Mouse (Mus musculus) embryo, embryonic 11 days (tissue): ENCODE results near the gene Nsa2.
A peak's percentile ranks its signal among the peaks of the same experiment; 100 is the strongest.
"Not testable (repeated sequence)": the region's sequence is repeated elsewhere in the genome, so short reads cannot be mapped to it uniquely, and the experiment has no call there.

Experiments used
- DNase-seq: peaks from one replicate; pipeline ENCODE4 v3.0.0-alpha.2; 2015

The Nsa2 gene

DNA sequence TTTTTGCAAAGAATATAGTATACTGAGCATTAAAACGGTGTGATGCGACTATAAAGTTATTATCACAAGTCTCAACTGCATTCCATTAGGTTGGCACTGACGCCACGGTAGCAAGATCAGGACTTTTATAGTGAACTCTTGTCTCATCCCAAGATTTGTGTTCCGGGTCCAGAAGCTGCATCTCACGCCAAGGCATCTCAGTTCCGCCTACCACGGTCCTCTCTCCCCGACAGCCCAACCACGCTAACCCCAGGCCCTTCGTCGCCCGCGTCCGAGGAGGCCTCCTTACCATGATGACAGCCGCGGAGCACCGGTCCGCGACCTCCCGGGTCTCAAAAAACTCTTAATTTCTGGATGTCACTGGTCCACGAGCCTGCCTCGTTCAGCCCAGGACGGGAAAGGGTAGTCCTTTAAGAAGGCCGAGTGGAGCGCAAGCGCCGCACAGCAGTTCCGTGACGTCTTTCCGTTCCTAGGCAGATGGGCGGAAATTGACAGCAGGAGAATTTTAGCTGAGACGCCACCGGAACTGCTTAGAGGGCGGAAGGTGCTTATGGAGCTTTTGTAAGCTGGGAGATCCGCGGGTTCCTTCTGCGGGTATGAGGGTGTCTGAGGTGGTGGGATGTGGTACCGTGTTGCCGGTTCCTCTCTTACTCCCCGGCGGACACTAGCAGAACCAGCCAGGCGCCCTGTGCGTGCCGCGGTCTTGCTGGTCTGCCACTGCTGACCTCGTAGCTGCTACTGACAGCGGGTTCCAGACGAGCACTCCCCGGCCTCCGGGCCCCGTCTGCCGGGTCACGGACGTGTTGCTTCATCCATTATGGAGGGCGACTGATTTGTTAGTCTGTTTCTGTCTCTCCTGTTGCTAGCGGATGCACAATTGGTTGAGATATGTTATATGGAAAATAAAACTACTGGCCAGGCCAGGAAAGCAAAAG, at the start of gene Nsa2, which contains the start of gene Gfm2:
TSS of gene Nsa2 (minus strand) at position 472 of the 935 bp plus-strand sequence.
TSS of gene Gfm2 (plus strand) at position 472 of the 935 bp plus-strand sequence.
- DNase-seq = peak; percentile 96

DNA sequence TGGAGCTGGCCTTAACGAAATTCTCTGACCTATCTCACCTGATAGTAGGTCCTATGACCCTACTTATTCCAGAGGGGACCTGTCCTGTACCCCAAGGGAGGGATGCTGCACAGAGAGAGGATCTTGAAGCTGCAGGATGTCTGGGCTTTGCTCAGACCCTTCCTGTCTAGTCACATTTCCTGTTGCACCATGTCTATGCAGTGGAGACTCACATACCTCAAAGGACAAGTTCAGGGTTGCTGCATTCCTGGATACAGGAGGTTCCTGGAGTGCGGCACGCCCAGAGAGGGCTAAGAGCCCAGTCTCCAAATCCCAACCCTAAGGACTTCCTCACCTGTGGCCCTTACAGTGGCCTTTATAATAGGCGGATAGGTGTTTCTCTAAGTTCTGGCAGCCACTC, 48.6 kb upstream of the Nsa2 start:
- DNase-seq = no peak

DNA sequence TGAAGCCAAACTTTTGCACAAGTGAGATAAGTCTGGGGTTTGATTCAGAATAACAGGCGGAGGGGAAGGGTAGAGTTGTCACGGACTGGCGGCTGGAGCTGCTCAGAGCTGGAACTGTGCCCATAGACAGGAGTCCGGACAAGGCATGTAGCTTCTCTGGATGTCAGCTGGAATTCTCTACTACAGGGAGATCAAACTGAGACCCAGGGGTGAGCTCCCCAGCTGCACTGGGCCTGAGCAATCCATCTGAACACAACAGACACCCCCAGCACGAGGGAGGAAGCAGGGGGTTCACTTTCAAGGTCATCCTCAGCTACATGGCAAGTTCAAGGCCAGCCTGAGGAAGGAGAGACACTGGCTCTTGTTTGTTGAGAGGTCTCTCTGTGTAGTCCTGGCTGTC, 46.9 kb upstream of the Nsa2 start:
- DNase-seq = no peak

DNA sequence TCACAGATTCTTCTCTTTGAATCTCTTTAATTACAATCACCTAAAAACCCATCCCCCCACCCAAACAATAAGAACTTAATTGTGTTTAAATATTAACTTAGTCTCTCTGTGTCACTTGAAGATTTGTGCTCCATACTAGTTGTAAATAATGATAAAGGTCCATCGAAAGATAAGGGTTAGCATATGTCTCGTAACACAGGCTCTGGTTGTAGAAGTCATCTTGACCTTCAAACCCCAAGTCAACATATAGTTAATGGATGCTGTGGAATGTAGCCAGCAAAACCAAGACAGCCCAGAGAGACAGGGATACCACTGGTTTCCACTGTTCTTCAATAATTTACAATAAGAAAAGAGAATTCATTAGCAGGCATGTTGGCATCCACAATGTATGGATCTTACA, 46.4 kb upstream of the Nsa2 start:
- no peak for DNase-seq

DNA sequence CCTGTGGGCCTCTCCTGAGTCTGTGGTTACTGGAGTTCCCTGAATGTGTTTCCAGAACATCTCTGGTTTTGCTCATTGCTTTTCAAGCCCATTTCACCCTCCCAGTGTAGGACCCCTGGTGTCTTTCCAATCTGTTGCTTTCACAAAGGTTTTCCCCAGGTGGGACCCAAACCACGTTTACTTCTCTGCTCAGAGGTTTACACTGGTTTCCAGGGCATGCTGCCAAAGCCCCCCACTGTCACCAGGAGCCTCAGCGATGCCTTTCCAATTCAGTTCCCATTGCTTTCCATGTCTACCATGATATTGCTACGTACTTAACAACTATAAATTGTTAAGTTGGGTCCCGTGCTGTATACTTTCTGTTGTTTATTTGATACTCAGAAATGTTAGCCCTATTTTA, 45.1 kb upstream of the Nsa2 start:
- DNase-seq = no peak

DNA sequence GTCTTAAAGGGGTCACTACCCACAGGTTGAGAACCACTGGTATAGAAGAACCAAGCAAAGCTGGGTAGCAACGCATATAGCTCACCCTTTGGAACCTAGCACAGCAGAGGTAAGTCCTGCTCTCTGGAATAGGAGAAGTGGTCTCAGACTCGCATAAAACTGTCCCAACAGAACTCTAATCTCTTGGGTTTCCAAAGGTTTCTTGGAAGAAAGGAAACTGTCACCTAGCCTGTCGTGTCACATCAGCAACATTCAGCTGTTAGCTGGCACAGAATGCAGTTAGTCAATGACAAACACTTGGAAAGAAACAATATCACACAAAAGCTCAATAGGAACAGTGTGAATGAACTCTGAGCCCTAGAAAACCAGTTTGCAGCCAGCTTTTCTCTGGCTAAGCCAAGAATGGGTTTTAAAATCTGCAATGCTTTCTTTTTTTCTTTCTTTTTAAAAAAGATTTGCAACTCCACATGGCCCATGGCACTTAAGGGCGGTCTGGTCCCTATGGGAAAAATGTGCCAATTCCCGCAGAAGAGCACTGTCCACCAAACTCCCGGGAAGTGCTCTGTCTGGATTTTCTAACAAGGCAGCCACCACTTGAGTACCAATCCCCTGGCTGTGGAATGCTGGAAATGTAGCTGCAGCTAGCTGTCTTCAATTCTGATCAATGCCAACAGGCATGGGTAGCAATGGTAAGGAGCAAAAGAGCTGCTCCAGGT, 42.5 kb upstream of the Nsa2 start:
- DNase-seq = no peak

DNA sequence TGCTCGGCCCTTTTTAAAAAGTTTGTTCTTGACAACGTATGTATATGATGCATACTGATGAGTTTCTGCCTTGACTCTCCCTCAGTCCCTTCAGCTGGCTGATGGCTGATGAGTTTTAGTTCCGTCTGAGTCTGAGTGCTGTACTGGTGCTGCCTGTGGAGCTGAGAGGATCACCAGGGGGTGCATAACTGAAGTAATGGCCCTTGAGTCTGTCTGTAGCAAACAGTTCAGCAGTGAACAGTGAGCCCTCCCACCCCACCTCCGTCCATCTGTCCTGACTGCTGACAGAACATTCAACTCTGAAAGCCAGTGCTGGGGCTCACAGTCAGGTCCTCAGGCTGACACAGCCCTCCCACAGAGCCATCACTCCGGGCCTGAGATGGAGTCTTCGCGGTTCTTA, 41.2 kb upstream of the Nsa2 start:
- no peak for DNase-seq

DNA sequence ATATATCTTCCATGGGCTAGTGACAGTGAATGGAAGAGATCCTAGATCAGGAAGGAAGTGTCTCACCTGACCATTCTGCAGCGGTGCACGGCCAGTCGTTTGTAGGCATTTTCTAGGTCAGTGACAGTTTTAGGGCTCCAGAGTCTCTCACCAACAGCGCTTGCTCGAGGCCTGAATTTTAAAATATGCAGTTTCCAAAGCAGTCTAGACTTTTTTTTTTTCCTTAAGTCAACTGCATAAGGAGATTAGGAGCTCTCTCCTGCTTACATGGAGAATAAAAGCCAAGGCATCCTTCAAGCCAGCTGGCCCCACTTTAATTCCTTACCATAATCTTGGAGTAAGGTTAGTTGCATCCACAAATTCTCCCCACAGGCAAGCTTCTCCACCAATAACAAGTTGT, 39.0 kb upstream of the Nsa2 start:
- DNase-seq = no peak

DNA sequence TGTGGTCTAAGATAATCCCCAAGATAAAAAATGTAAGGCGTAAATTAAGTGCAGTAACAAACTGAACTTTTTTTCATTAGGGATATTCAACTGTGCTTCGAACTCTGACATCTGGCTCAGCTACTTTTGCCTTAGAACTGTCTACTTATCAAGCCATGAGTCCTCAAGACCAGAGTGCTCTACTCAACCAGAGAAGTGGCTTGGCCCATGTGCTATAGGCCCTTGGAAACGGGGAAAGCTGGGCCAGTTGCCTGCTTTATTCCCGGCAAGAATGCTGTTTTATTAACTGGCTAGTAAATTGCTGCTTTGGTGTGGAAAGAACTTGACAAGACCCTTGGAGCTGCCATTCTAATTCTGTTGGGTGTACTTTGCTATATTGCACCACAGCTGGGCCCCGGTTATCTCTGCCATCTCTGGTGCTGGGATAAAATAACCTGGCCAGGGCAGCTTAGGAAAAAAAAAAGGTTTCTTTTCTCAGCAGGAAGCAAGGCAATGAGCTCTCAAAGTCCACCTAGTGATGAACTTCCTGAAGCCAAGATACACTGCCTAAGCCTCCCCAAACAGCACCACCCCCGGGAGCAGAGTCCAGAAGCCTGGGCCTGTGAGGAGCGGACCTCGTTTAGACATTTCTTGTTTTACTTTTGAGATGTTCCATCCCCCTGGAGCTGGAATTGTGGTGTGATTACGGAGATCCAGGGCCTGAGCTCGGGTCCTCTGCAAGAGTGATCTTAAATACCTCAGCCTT, 38.0 kb upstream of the Nsa2 start:
- no peak for DNase-seq

DNA sequence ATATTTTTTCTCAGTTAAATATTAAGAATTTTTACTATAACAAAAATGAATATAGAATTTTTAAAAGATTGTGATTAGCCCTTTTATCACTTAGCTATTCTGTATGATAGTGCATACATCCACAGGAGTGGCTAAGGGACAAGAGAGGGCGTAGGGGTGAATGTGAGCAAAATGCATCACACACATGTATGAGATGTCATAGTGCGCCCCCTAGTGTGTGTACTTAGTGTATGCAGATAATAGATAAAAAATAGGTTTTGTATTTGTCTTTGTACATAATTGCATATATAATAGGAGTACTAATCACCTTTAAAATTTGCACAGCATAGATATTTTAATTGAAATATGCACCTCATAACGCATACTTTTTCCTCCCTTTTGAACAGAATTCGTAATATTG, 8.1 kb upstream of the Nsa2 start:
- DNase-seq = peak; percentile 76

DNA sequence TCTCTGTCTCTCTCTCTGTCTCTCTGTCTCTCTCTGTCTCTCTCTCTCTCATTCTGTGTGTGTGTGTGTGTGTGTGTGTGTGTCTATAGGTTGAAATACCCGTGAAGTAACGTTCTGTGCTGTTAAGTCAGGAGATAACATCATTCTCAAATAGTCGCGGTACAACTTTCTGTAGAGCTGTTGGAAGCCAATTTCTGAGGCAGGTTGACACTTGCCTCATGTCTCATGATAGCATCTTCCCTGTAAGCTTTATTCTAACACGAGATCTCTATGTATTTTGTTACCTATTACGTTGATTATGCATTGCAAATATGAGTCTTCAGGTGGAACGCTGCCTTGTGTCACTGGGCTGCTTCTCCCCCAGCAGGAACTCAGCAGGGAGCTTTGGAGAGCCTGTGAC, 4.6 kb upstream of the Nsa2 start:
- no peak for DNase-seq

DNA sequence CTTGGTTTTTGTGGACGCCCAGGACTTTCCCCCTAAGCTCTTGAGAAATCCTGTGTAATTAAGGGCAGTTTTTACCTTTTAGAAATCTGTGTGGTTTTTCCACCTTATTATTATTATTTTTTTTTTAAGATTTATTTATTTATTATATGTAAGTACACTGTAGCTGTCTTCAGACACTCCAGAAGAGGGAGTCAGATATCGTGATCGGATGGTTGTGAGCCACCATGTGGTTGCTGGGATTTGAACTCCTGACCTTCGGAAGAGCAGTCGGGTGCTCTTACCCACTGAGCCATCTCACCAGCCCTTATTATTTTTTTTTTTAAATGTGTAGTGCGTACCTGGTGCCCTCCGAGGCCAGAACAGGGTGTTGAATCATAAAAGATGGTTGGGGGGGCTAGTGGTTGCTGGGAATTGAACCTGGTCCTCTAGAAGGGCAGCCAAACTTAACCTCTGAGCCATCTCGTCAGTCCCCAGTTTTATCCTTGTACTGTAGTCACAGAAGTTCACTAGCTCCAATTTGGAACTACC, 731 bp upstream of the Nsa2 start:
- not testable (repeated sequence) for DNase-seq

DNA sequence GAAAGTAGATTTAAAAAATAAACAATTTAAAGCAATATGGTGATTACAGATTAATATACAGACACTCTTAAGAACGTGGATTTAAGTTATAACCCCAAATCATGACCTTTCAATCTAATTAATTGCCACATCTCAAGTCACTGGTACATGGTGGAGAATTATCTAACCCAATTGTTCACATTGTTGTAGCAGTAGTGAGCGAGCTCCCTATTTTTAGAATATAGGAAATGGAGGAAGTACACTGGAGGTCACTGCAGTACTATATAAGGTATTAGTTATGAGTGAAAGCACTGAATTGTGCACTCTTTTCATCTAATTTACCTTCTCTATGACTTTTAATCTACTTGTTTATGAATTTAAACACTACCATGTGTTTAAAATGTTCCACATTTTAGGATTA, 7.3 kb downstream of the Nsa2 start:
- DNase-seq = not testable (repeated sequence)

DNA sequence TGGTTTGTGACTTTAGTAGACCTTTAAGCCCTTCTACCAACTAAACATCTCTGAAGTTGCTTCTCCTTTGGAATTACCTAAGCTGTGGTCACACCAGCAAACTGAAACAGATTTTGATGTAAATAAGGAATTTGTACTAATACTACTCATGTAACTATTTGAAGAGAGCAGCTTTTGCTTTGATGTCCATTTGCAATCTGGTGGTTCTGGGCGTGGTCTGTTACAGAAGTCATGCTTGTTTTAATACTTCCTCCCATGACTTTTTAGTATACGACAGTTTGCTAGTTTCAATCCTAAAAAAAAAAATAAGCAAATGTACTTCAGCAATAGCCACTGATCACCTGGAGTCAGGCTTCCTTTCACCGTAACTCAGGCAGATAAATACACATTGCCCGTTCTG, 8.1 kb downstream of the Nsa2 start:
- not testable (repeated sequence) for DNase-seq

DNA sequence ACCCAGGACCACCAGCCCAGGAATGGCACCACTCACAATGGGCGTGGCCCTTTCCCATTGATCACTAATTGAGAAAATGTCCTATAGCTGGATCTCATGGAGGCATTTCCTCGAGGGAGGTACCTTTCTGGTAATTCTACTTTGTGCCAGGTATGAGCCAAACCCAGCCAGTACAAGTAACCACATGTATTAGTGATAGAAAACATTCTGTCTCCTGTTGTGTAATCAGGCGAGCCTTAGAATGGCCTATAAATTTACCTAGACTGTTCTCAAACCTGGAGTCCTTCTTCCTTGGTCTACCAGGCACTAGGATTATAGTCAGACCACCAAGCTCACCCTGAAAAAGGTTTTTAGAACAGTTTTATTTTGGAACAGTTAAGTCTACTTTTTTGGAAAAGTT, 16.4 kb downstream of the Nsa2 start:
- DNase-seq = no peak

DNA sequence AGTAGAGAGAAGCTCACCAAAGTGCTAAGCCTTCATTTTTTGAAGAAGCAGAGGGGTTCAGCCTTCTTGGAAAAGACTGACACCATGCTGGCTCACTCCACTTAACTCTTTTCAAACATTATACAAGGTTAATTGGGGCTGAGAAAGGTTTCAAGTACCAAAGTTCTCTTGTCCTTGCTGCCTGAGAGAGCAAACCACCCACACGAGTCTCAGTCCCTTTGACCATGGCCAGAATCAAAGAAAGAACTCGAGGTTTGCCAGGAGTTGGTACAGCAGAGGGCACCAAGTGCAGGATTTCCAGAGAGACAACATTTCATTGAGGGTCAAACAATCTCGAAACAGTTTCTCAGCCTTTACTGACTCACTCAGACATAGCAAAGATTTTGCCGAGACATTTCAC, 28.7 kb downstream of the Nsa2 start:
- DNase-seq = no peak

DNA sequence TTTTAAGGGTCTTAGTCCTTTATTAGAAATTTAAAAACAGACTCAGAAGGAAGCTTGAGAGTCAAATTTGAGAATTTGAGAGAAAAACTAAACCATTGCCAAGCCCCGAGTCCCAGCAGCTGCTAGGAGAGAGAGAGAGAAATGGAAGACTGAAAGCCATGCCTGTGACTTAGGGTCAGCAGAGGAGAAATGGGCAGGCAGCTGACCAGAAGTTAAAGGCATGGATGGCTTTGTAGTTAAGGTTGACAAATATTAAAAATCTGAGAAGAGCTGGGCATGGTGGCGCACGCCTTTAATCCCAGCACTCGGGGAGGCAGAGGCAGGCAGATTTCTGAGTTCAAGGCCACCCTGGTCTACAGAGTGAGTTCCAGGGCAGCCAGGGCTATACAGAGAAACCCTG, 30.0 kb downstream of the Nsa2 start:
- not testable (repeated sequence) for DNase-seq

DNA sequence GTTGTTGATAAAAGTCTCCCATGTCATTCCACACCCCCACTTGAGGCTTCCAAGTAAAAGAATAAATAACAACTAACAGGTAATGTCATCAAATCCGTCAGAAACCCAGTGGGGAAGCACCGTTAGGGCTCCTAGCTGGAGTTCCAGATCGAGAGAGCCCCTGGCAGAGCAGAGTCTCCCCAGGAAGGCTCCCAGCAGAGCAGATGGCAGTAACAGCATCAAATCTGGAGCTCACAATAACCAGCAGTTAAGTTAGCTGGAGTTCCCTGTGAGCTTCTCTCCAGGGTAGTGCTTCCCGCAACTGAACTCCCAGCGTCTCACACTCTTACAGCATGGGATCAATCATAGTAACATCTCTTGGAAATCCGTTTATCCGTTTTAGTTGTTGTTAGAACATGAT, 32.7 kb downstream of the Nsa2 start:
- no peak for DNase-seq

DNA sequence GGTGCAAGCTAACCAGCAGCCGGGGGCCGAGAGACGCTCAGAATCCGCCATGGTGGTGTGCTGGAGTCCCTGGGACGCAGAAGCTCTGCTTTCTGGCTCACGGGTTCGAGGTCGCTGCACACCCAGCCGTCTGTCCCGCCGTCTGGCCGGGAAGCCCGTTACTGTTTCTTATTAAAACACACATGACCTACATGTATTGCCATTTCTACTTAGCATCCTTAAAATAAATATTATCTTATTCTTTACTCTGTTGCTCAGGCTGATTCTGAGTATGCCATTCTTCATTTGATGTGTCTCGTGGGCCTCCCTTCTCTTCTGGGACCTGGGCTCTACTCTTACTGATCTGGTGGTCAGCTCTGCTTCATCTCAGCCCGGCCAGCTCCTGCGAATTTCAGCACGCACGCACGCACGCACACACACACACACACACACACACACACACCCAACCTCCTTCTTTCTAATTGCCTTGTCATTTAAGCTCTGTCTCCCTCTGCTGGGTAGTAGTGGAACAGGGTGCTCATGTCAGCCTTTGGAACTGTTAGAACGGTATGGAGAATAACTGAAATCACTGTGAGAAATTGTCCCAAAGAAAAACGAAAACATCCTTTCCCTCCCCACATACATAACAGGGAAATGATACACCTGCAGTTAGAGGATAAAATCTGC, 38.4 kb downstream of the Nsa2 start, which contains the start of gene Gm6169:
TSS of gene Gm6169 (minus strand) at position 51 of the 666 bp plus-strand sequence.
- DNase-seq = peak; percentile 65

DNA sequence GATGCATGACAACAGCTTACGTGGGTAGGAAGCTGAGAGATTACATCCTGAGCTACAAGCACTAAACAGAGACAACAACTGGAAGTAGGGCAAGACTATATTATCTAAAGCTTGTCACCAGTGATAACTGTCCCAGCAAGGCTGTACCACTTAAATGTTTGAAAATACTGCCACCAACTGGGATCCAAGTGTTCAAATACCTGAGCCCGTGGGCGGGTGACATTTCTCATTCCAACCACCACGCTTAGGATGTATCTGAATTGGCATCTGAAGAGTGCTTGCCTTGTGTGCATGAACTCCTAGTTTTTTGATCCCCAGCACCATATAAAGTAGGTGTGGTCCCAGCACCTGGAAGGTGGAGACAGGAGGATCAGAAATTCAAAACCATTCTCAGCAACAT, 42.0 kb downstream of the Nsa2 start:
- DNase-seq = no peak

DNA sequence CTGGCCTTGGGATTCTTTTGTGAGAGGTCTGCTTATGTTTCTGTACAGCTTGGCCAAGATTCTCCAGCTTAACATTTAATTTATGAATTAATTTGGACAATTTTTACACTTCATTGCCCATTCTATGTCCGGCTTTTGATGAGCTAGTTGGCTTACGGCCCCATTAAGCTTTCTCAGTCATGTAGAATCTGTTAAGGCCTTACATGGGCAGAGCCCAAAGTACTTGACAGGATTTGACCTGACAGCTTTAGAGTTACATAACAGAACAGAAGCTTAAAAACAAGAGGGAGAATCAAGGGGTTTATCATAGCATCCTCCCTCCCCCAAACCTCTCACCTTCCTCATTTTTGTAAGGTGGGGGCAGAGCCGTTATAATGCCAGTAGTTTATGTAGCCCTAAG, 49.6 kb downstream of the Nsa2 start:
- DNase-seq = no peak

DNA sequence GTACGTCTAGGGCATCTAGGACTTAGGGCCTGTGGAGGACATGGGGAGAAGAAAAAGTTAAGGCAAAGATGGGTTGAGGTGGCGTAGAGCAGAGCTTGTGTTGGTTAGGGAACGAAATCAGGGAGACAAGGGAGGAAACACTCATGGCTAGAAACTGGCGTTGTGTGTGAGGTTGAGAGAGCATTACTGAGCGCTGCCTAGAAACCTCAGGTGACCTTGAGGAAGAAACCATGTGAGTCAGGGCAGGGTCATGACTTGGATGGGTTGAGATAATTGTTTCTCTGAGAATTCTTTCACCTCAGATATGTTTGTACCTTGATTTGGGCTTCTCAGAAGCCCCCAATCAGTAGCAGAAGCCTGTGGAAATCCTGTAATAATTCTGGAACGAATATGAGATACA, 50.3 kb downstream of the Nsa2 start:
- no peak for DNase-seq

DNA sequence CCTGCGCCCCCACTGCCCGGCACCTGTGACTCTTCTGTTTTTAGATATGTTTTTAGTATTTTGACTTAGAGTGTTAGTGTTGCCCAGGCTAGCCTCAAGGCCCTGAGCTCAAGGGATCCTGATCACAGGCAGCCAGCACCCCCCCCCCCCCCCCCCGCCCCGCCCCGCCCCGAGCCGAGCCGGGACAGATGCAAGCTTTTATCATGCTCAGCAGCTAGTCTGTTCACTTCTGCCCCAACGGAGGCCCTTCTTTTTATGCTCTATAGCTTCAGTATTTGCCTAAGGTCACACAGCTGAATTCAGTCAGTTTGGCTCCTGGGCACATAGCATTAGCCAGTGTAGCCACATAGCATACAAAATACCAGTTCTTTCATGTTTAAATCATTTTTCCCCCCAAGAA, 51.4 kb downstream of the Nsa2 start:
- no peak for DNase-seq
